Mouse (Mus musculus): ENCODE measurements around the gene Baz2a. TPM values are rescaled to one million over a fixed set of nuclear protein-coding genes. Genes with fewer than 3 reads are reported as not detected.
"Not testable (repeated sequence)": the region's sequence is repeated elsewhere in the genome, so short reads cannot be mapped to it uniquely, and the experiment has no call there.

The Baz2a gene
- total RNA-seq, 2 experiments from 2014 or later, result 34.5 to 36.2 TPM

DNA sequence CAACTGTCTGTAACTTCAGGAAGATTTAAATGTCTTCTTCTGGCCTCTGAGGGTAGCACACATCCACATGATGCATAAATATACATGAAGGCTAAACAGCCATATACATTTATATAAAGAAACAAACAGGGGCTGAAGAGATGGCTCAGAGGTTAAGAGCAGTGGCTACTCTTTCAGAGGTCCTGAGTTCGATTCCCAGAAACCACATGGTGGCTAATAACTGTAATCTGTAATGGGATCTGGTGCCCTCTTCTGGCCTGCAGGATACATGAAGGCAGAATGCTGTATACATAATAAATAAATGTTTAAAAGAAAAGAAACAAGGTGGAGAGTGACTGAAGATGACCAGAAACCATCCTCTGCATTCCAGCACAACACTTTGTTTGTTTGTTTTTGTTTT, 10.9 kb upstream of the Baz2a start:
- intact Hi-C loops (cut with DNase I), result no loop called here

DNA sequence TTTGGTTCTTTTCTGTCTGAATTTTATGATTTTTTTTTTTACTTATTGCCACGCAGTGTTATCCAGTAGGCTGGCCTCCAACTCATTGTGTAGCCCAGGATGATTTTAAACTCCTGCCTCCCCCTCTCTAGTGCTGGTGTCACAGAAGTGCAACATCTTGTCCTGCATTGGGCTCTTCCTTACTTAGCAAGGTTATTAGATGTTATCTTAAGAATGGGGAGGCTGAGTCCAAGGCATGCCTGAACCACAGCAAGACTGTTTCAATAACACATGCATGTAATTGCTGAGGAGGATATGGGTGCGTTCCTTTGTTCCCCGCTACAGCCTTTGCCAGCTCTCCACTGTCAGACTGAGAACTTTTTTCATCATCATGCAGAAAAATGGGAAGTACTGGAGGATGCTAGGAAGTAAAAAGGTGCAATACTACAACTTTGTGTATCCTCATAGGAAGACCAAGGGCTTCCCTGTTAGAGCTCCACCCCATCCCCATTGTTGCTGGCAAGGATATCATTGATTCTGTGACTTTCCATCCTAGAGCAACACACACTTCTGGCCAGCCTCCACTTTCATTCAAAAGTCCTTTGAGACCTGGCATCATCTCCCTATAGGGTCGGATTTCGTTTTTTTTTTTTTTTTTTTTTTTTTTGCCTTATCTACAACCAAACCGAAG, 9.4 kb upstream of the Baz2a start:
- no peak for DNase-seq
- intact Hi-C loops (cut with DNase I), result no loop called here

More for the DNA sequence above, 10.9 kb upstream of the Baz2a start:
- DNase-seq, result no peak

DNA sequence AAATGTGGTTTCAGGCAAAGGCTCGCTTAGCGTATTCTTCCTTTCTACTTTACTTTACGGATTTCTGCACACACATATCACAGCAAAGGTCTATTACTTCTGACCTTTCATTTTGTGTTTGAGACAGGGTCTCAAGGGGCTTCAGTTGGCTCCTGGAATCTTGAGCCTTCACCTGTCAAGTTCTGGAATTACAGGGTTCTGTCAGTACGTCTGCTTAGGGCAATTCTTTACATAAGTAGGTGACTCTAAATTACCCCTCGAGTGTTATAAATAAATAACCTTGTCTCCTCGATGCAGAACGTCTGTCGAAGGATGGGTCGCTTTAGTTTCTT, 8.9 kb upstream of the Baz2a start:
- no peak for DNase-seq
- intact Hi-C loops (cut with DNase I), result no loop called here

DNA sequence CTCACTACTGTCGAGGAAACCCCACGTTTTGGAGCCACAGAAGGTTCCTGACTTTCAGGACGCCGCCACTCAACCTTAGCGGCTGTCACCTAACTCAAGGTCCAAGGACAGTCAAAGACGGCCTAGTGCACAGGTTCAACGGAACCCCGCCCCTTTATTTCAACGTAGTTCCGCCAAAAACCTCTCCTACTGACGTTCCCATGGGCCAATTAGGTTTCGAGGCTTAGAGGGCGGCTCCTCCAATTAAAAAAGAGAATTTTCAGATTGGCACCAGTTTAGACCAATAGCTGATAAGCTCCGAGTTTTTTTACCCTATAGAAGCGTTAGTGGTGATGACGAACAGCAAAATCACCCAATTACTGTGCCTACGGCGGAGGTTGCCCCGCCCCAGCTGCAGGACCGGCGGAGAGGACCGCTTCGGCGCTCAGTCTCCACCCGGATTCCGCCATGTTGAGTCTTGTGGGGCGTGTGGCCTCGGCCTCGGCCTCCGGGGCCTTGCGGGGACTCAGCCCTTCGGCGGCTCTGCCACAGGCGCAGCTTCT, 8.4 kb upstream of the Baz2a start, which contains the start of gene Atp5b:
Gene Atp5b, plus strand, starts transcription at position 394 of the 542 bp plus-strand sequence.
- intact Hi-C loops (cut with DNase I), result no loop called here
- DNase-seq, result peak; percentile 97

DNA sequence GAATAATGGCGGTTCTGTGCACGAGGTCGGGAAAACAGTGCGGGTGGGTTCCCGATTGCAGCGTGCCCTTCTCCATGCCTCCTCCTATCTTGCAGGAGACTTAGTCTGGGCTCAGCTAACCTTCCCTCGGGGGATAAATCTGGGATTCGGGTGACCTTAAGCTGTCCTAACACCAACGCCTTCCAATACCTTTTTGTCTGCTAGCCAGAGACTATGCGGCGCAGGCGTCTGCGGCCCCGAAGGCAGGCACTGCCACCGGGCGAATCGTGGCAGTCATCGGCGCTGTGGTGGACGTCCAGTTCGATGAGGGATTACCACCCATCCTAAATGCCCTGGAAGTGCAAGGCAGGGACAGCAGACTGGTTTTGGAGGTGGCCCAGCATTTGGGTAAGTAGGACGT, 7.7 kb upstream of the Baz2a start:
- intact Hi-C loops (cut with DNase I), result no loop called here
- DNase-seq, result peak; percentile 12

DNA sequence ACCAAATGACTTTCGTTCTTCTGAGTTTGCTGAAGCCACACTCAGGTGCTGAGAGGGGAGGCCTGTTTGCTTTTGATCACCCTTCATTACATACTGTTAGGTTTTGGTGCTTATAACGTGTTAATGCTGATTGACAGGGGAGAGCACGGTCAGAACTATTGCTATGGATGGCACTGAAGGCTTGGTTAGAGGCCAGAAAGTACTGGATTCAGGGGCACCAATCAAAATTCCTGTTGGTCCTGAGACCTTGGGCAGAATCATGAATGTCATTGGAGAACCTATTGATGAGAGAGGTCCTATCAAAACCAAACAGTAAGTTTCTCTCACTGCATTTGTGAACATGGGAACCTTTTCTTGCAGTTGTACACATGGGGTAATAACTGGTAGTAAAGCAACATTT, 7.2 kb upstream of the Baz2a start:
- no peak for DNase-seq
- intact Hi-C loops (cut with DNase I), result no loop called here

DNA sequence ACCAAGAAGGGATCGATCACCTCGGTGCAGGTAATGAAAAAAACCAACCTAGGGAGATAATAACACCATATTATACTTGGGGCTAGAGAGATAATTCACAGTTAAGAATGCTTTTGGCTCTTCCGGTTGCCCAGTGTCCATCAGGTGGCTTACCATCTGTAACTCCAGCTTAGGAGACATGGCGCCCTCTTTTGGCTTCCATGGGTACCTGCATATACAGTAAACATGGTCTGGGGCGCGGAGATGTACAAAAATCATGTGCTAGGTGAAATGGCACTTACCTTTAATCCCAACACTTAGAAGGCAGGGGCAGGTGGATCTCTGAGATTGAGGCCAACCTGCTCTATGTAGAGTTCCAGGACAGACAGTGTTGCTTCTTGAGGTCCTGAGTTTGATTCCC, 5.0 kb upstream of the Baz2a start:
- DNase-seq, result peak; percentile 28
- intact Hi-C loops (cut with DNase I), result no loop called here

DNA sequence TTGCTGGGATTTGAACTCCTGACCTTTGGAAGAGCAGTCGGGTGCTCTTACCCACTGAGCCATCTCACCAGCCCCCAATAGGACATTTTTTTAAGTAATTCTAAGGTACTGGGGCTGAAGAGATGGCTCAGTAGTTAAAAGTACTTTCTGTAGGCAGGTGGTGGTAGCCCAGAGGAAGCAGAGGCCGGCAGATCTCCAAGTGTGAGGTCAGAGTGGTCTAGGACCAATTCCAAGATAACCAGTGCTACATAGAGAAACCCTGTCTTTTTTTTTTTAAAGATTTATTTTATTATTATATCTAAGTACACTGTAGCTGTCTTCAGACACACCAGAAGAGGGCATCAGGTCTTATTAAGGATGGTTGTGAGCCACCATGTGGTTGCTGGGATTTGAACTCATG, 4.2 kb upstream of the Baz2a start:
- intact Hi-C loops (cut with DNase I); DNase-seq: not testable (repeated sequence)

DNA sequence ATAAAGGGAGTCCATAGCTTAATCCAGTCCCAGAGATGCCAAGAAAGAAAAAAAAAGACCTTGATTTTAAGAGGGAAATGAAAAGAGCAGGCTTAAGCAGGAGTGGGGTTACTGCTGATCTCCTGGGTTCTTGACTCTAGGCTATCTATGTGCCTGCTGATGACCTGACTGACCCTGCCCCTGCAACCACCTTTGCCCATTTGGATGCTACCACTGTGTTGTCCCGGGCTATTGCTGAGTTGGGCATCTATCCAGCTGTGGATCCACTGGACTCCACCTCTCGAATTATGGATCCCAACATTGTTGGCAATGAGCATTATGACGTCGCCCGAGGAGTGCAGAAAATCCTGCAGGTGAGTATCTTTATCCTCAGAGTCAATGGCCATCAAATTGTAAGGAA, 3.2 kb upstream of the Baz2a start:
- intact Hi-C loops (cut with DNase I), result no loop called here
- no peak for DNase-seq

DNA sequence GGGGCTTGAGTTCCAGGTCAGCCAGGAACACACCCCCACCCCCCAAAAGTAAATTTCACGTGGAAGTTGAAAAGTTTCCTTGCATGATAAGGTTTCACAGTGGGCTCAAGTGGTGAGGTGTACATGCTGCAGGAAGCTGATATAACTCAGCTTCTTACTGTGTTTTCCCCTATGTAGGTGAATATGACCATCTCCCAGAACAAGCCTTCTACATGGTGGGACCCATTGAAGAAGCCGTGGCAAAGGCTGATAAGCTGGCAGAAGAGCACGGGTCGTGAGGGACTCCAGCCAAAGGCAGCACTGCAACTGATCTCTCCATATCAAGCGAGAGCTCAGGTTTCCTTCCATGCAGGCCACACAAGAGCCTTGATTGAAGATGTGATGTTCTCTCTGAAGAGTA, 1.5 kb upstream of the Baz2a start:
- no peak for DNase-seq
- intact Hi-C loops (cut with DNase I), result loop anchor here (5.0 kb wide), 1 partner anchor 97 kb away; no protein-coding TSS in a partner anchor

DNA sequence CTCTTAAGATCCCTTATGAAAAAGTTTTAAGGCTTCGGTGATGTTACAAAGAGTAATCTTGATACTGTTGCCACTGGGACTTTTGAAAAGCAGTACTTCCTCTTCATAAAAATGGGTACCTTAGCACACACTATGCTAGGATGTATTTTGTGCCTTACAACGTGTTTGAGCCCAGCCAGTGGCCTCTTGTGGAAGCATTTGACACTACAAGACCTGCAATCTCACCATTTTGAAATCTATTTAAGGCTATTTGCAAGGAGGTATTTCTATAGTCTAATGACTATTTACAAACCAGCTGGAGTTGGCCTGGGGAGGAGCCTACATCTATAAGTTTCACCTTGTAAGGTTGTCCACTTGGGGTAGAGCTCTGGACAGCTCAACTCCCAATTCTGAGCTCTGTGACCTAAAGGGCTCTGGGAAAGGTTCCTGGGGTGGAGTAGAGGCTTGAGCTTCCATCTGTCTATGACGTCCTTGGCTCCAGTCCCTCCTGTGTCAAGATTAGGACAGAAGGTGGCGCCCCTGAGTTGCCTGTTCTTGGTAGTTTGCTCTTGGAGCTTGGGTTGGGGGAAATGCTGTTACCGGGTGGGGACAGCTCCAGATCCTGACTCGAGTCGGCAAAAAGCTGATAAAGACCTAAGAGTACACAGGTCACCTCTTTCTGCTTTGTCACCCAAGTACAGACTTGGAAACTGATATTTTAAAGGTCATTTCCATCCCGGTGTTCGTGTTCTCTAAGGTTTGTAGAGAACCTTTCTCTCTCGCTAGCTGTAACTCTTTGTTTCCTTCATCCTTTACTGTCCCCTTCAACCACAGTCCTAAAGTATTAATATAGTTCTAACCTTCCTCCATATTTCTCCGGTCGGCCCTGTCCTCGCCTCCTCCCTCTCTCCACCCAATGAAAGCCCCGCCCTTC, 470 bp upstream of the Baz2a start:
- peak; percentile 90 for DNase-seq
- intact Hi-C loops (cut with DNase I), result loop anchor here (5.0 kb wide), 1 partner anchor 96 kb away; no protein-coding TSS in a partner anchor

DNA sequence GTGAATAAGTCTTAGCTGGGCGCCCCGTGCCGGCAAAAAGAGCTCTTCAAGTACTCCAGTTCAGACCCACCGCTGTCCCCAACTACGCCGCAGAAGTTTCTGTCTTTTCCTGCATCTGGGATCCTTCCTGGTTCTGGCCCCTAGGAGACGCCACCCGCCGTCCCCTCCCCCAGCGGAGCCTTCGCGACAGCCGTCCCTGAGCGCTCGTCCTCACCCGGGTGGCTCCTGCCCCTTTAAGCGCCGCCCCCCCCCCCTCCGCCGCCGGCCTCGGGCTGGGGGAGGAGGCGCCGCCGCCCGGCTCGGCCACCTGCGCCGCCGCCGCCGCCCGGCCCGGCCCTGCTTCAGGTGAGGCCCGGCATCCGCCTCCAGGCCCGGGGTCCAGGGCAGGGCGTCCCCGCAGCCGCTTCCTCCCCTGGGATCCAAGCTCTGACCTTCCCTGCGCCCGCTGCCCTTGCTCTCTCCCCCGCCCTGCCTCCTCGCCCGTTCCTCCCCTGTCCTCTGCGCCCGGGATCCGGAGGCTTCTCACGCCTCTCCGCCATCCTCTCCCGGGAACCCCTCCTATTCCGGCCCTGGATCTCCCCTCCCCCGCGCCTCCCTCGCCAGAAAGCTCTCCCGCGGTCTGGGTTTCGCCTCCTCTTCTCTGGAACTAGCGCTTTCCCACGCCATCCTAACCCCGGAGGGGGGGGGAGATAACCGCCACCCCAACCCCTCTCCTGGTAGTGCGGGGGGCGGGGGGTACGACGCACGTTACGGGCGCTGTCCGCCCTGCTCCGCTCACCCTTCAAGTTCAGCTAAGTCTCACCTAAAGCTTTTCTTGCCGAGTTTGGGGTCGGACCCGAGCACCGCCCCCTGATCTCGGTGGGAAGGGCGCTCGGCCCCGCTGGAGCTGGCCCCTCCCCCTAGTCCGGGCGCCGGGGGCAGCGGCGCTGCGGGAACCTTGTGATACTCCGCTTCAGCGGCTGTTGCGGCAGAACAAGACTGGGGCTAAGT, 1.4 kb downstream of the Baz2a start:
- peak; percentile 77 for DNase-seq
- intact Hi-C loops (cut with DNase I), result loop anchor here (5.0 kb wide), 1 partner anchor 94 kb away; no protein-coding TSS in a partner anchor

DNA sequence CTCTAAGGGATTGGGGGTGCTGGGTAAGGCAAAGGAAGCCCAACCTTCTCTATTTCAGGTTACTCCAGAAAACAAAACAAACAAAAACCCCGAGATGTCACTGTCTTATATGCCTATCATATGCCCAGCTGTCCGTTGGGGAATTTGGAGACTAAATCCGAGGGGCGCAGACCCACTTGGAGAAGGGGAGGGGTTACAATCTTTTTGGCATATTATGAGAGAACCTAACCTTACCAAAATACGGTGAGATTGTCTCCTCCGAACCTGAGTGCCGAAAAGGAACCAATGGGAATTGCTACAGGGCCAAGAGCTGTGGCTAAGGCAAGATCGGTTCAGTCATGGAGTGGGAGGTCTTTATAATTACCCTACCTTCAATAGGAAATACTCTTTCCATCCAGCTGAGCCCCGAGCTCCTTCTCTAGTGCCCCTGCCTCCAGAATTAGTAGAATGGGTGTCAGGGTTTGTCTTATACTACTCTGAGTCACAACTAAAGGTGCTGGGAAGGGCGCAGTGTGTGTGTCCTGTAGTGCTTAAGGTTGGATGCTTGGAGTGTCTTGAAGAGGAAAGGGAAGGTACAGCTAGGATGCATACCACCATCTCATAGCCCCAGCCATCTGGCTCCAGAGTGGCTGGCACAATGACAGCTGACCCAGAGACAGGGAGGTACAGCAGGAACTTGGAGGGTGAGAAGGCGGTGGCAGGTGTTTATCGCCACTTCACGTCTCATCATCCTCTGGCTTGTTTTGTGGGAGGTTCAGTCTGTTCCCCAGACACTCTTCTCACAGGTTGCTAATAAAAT, 2.3 kb downstream of the Baz2a start:
- peak; percentile 65 for DNase-seq
- intact Hi-C loops (cut with DNase I), result loop anchor here (5.0 kb wide), 1 partner anchor 94 kb away; no protein-coding TSS in a partner anchor

DNA sequence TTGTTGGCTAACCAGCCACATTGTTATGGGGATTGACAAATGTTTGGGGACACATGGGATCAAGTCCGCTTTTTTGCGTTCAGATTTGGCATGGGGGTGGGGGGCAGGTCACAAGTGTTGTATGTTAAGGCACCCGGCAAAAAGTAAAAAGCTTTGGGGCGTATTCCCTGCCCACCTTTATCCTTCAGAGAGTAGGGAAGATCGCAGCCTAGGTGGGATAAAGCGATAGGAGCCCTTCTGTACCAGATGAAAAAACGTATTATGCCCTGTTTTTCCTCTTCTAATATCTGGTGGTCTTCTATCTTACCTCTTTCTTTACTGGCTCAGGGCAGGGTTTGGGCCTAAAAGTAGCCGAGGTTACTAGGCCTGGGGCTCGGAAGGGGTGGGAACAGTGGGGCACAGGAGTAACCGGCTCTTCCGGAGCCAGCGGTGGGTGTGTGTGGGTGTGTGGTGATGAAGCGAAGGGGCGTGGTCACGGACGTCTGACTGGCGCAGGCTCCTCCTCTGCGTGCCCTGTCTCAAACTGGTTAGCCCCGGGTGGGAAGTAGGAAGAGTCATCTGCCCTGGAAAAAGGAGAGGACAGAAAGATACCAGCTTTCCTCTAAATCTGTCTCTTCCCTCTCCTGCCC, 3.1 kb downstream of the Baz2a start:
- intact Hi-C loops (cut with DNase I), result loop anchor here (5.0 kb wide), 1 partner anchor 93 kb away; no protein-coding TSS in a partner anchor
- DNase-seq, result peak; percentile 75

DNA sequence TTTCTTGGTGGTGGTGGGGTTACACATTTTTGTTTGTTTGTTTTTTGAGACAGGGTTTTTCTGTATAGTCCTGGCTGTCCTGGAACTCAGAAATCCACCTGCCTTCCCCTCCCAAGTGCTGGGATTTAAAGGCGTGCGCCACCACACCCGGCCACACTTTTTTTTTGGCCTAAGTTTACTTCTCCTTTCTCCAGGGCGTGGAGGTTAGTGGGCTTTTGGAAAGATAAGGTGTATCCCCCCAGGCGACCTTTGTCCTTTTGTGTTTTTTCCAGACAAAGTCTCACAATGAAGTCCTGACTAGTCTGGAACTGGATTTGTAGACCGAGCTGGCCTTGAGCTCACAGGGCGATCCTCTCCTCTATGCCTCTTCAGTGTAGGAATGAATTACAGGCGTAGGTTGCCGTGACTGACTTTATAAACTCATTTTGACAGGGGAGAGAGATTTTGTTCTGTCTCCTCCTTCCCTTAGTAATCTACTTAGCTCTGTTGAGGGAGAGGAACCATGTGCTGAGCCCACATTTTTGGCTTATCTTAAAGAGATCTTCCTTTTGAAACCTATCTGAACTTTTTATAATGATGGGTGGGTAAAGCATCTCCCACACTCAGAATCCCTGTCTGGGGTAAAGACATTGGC, 3.7 kb downstream of the Baz2a start:
- DNase-seq, result no peak
- intact Hi-C loops (cut with DNase I), result no loop called here

DNA sequence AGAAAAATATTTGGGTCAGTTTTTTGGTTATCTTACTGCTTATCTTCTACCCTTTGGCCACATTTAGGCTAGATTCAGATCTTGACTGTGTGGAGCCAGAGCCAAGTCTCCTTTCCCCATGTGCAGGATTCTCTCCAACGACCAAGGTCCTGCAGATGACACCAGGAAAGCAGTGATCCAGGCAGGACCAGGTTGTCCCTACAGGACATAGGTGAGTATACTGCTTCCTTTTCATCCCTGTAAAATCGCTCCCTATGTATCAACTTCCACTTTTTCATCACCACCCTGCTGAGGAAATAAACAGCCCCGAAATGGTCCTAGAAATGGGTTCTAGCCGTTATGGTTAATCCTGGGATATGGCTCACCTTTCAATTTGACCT, 4.9 kb downstream of the Baz2a start:
- DNase-seq, result no peak
- intact Hi-C loops (cut with DNase I), result no loop called here

DNA sequence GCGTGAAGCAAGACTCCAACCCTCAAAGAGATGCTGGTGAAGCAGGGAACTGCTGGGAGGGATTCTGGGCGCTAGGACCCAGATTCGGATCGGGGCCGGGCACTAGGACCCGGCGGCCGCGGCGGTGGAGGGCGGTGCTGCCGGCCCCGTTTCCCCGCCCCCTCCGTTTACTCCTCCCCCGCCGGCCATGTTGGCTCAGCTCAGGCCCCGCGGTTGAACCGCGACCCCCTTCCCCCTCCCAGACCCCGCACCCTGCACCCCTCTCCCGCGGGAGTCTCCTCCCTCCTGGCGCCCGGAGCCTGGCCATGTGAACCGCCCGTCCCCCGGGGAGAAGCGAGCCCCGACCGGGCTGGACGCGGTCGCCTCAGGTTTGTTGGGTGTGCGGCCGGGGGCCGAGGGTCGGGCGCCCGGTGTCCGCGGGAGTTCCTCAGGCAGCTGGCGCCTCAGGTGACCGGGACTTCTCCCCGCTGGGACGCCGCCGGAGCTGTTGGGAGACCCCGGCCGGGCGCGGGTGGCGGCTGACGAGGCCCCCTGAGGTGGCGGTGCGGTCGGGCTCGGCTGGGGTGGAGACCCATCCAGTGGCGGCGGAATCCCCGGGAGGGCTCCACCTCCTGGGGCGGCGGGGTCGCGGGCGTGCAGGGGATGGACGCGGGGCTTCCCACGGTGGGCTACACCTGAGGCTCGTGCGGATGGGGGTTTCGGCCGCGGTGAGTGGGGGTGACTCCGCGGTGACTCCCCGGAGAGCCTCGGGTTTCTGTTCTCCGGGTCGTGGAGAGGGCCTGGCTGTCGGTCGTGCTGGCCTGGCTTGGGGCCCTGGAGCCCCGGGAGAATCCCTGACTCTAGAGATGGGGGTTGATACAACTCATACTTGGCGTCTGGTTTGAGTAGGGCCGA, 5.6 kb downstream of the Baz2a start:
- intact Hi-C loops (cut with DNase I), result no loop called here
- DNase-seq, result peak; percentile 92

DNA sequence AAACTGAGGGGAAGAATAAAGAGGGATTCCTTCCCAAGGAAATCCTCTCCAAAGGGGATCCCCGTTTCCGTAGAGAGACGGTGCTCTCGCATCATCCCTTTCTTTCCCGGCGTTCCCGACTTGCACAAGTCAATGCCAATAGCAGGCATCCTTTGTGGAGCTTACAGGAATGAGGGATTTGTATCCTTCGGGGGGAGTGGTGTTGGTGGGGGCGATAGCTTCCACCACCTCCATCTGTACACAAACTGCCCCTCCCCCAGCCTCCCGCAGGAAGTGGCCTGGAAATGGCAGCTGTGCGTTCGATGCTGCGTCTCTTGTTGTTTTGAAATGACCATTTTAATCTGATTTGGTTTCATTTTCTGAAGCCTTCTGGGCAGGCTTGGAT, 6.2 kb downstream of the Baz2a start:
- intact Hi-C loops (cut with DNase I), result no loop called here
- peak; percentile 82 for DNase-seq
